Mouse (Mus musculus) bone marrow, adult 2 months (tissue): ENCODE data around the gene Spata45.
"Not testable (repeated sequence)": the region's sequence is repeated elsewhere in the genome, so short reads cannot be mapped to it uniquely, and the experiment has no call there.

Source experiments
- CTCF ChIP-seq: fragments of 200-500 bp; IDR thresholded peaks from 2 replicates; pipeline ENCODE4 v1.5.1; 2011; ENCODE audit warnings: low read length, control low read depth; ENCODE audit not compliant: control insufficient read depth, insufficient read depth
- POLR2A ChIP-seq: fragments of 200-500 bp; IDR thresholded peaks from 2 replicates; pipeline ENCODE4 v1.6.1; 2011; ENCODE audit warnings: low read depth, mild to moderate bottlenecking, control low read depth, low read length, borderline replicate concordance; ENCODE audit not compliant: control insufficient read depth

- TF ChIP-seq CTCF, POLR2A: not testable (repeated sequence)
Observed at GRCm38 (mm10) chr1:191030922-191031425, 5.5 kb upstream of the Spata45 start.
